Mouse (Mus musculus): ENCODE data around the gene Rxra.

- TF ChIP-seq CTCF (conservative IDR thresholded peaks at IDR 0.05; ENCODE audit: insufficient read depth, insufficient read length, low read depth, low read length), result no peak
- TF ChIP-seq POLR2A (IDR thresholded peaks at IDR 0.05; ENCODE audit: low read depth, low read length), result no peak
These were observed 74.3 kb downstream of the Rxra start for GRCm38 (mm10) chr2:27750399-27751134.

Measured in kidney, adult 2 months (tissue).